Mouse (Mus musculus) frontal cortex, postnatal 10 days (tissue): ENCODE measurements around the gene Ralgapb.
"Not testable (repeated sequence)": the region's sequence is repeated elsewhere in the genome, so short reads cannot be mapped to it uniquely, and the experiment has no call there.

Source experiments
- DNase-seq, 2 experiments: peaks; one replicate each; pipeline ENCODE4 v3.0.0; 2022; ENCODE audit warnings: low spot score in 2 of 2, mixed read lengths in 1 of 2

The Ralgapb gene

GRCm38 (mm10) chr2:158409595-158410021, at the start of gene Ralgapb:
TSS of gene Ralgapb (plus strand) at chr2:158409848.
- peak; percentile 96 to 99 for DNase-seq

GRCm38 (mm10) chr2:158360873-158361677, 48.6 kb upstream of the Ralgapb start:
- peak; percentile 81 to 85 for DNase-seq

GRCm38 (mm10) chr2:158361678-158362320, 47.8 kb upstream of the Ralgapb start:
- no peak for DNase-seq

- DNase-seq, result no peak
These were observed 45.5 kb upstream of the Ralgapb start for GRCm38 (mm10) chr2:158364175-158364574.

GRCm38 (mm10) chr2:158365099-158365850, 44.4 kb upstream of the Ralgapb start:
- DNase-seq, result no peak

GRCm38 (mm10) chr2:158367654-158368053, 42.0 kb upstream of the Ralgapb start:
- no peak for DNase-seq

GRCm38 (mm10) chr2:158368313-158368712, 41.3 kb upstream of the Ralgapb start:
- no peak for DNase-seq

GRCm38 (mm10) chr2:158369474-158370172, 40.0 kb upstream of the Ralgapb start:
- DNase-seq, result no peak

- no peak for DNase-seq
These were observed 39.5 kb upstream of the Ralgapb start for GRCm38 (mm10) chr2:158370173-158370550.

GRCm38 (mm10) chr2:158373061-158373460, 36.6 kb upstream of the Ralgapb start:
- DNase-seq, result no peak

GRCm38 (mm10) chr2:158373516-158373915, 36.1 kb upstream of the Ralgapb start:
- no peak for DNase-seq

GRCm38 (mm10) chr2:158375443-158376122, 34.1 kb upstream of the Ralgapb start, which contains the start of gene Snhg11:
TSS of gene Snhg11 (plus strand) at chr2:158375638.
- DNase-seq, result peak; percentile 79 to 85

- no peak for DNase-seq
These were observed 33.4 kb upstream of the Ralgapb start for GRCm38 (mm10) chr2:158376123-158376687.

- DNase-seq, result no peak
These were observed 32.9 kb upstream of the Ralgapb start for GRCm38 (mm10) chr2:158376798-158377197.

GRCm38 (mm10) chr2:158377811-158378210, 31.8 kb upstream of the Ralgapb start:
- DNase-seq, result no peak

- DNase-seq, result peak in 1 of 2 experiments; percentile 61
These were observed 30.1 kb upstream of the Ralgapb start for GRCm38 (mm10) chr2:158379354-158380078.

GRCm38 (mm10) chr2:158386072-158386471, 23.6 kb upstream of the Ralgapb start:
- DNase-seq, result no peak

GRCm38 (mm10) chr2:158389421-158389820, 20.2 kb upstream of the Ralgapb start:
- no peak for DNase-seq

GRCm38 (mm10) chr2:158396369-158396768, 13.3 kb upstream of the Ralgapb start:
- no peak for DNase-seq

GRCm38 (mm10) chr2:158397140-158397539, 12.5 kb upstream of the Ralgapb start:
- DNase-seq, result not testable (repeated sequence)
